Mouse (Mus musculus) forebrain, embryonic 15.5 days (tissue): Measurements from ENCODE around the gene Naa16. TPM values are rescaled to one million over a fixed set of nuclear protein-coding genes. Genes with fewer than 3 reads are reported as not detected.

Experiments used
- ATAC-seq: fragments of 200-750 bp; cut with Nextera tagmentation; replicated peaks from 2 replicates; pipeline ENCODE4 v1.8.0; 2017; ENCODE audit warnings: mild to moderate bottlenecking, moderate TSS enrichment, moderate library complexity
- H3K27ac ChIP-seq: fragments of 300-500 bp; sonication (generic); replicated peaks from 2 replicates; pipeline ENCODE4 v1.5.1; 2015; ENCODE audit warnings: mild to moderate bottlenecking, inconsistent platforms
- H3K27me3 ChIP-seq: fragments of 300-500 bp; sonication (generic); 2 replicates; pipeline ENCODE4 v1.6.1; 2015; ENCODE audit warnings: inconsistent platforms
- H3K36me3 ChIP-seq: fragments of 300-500 bp; sonication (generic); 2 replicates; pipeline ENCODE4 v1.6.1; 2015; ENCODE audit warnings: mild to moderate bottlenecking, inconsistent platforms
- H3K4me1 ChIP-seq: fragments of 300-500 bp; sonication (generic); 2 replicates; pipeline ENCODE4 v1.6.1; 2015; ENCODE audit warnings: inconsistent platforms
- H3K4me2 ChIP-seq: fragments of 300-500 bp; sonication (generic); replicated peaks from 2 replicates; pipeline ENCODE4 v1.6.1; 2015; ENCODE audit warnings: mild to moderate bottlenecking, inconsistent platforms
- H3K4me3 ChIP-seq: fragments of 300-500 bp; sonication (generic); 2 replicates; pipeline ENCODE4 v1.5.1; 2015; ENCODE audit warnings: mild to moderate bottlenecking, inconsistent platforms
- H3K9ac ChIP-seq: fragments of 300-500 bp; sonication (generic); replicated peaks from 2 replicates; pipeline ENCODE4 v1.6.1; 2015; ENCODE audit warnings: mild to moderate bottlenecking, inconsistent platforms
- H3K9me3 ChIP-seq: fragments of 300-500 bp; sonication (generic); 2 replicates; pipeline ENCODE4 v1.6.1; 2016; ENCODE audit warnings: inconsistent platforms
- WGBS: fragments of 180-500 bp; shearing (Covaris S2); methylation state at CpG from one replicate; pipeline ENCODE4 v1.1.7; 2015; ENCODE audit warnings: mixed read lengths; 5-methylcytosine and 5-hydroxymethylcytosine counted together
- polyA plus RNA-seq: library from polyadenylated mRNA; unstranded; fragments of >200 nt; fragmentation: Nextera tagmentation; extraction: Ambion mirVana; gene quantifications from 2 replicates; pipeline ENCODE4 v1.2.1, GENCODE M21; 2015

Naa16 gene
- polyA plus RNA-seq, 1 experiment from 2014 or later = 31.5 TPM

DNA sequence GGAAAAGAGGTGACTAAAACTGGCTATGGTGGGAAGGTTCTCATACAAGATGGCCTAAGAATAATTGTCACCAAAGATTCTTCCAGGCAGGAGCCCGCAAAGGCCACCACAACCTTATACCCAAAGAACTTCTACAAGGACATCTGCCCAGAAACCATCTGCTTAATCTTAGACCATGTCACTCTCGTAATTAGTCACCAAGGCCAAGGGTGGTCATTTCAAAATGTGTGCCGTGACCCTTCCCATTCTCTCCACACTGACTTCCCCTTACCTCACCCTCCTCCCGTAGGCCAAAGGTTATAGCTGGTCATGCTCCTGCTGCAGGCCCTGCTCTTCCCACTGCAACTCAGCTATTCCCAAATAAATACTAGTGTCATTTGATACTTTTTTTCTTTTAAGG is 111.7 kb downstream of the Naa16 start:
- Histone ChIP-seq H3K9me3 (no peaks in the 10 kb centered on the region), H3K4me2 (no peak overlapping the region), H3K9ac (no peak overlapping the region), H3K27ac (no peak overlapping the region), H3K4me1 (no peaks in the 10 kb centered on the region), H3K4me3 (no peak overlapping the region), H3K36me3 (no peaks in the 10 kb centered on the region), H3K27me3 (no peaks in the 10 kb centered on the region)
- 90% methylated on average over 4 of the region's 4 CpGs for WGBS
- no peak for ATAC-seq

DNA sequence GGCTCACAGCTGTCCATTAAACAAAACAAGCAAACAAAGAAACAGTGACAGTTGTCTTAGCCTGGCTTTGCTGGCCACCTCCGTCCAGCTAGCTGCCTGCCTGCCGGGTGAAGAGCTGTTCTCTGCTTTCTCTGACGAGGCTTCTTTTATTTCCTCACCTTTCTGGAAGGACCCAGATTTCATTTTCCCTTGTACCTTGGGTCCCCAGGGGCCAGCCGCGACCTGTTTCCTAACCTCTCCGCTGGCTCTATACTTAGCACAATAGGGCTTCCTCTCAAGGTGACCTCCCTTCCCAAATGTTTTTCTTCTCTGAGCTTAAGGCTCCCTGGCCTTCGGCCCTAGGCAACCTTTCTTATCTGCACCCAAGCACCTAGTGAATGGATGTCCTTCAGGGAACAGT is 112.7 kb downstream of the Naa16 start:
- 46% methylated on average over 7 of the region's 7 CpGs for WGBS
- Histone ChIP-seq H3K9ac (no peak overlapping the region), H3K4me3 (no peak overlapping the region), H3K36me3 (no peaks in the 10 kb centered on the region), H3K27ac (no peak overlapping the region), H3K4me2 (no peak overlapping the region), H3K4me1 (no peaks in the 10 kb centered on the region; the same call in 1 of the 2 replicates), H3K27me3 (no peaks in the 10 kb centered on the region), H3K9me3 (no peaks in the 10 kb centered on the region)
- ATAC-seq = no peak

DNA sequence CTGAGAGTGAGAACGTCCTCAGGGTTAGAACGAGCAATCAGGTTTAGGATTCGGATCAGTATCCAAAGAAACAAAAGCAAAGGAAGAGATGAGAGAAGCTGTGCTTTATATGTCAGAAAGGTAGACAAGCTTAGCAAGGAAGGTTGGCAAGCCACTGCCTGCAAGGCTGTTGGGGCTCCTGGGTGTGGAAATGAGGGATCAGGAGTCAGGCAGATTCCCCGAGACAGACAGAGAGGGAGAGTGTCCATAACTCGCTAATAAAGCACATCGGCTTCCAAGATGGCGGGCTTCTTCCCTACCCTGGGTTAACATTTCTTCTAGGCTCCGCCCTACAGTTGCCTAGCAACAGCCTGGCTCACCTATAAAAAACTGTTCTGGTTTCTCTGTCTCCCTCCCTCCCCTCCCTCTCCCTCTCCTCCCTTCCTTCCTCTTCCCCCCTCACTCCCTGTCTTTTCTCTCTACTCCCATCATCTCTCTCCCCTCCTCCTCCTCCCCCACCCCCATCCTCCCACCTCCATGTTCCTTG is 114.6 kb downstream of the Naa16 start:
- no peak for ATAC-seq
- Histone ChIP-seq H3K4me1 (no peaks in the 10 kb centered on the region; the same call in 1 of the 2 replicates), H3K9ac (no peak overlapping the region), H3K4me3 (no peak overlapping the region), H3K4me2 (no peak overlapping the region), H3K27ac (no peak overlapping the region), H3K27me3 (no peaks in the 10 kb centered on the region), H3K9me3 (no peaks in the 10 kb centered on the region), H3K36me3 (no peaks in the 10 kb centered on the region)
- WGBS = 81% methylated on average over 8 of the region's 8 CpGs

DNA sequence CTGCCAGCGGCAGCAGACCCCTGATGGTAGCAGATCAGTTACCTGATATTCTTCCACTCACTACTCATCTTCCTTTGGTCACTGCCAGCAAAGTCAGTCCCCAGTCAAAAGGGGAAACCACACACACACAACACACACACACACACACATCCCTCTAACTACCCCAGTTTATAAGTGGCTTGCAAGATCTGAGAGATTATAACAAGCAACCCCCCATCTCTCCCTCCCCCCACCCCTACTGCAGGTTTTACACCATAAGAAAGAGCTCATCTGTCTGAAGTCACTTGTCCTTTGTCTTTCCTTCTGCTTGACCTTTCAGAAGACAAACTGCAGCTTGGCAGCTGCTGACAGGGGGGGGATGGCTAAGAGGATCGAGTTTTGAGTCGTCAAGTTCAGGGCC is 115.1 kb downstream of the Naa16 start:
- WGBS = 43% methylated on average over 3 of the region's 3 CpGs
- no peak overlapping the region for H3K4me2 ChIP-seq
- H3K36me3 ChIP-seq = no peaks in the 10 kb centered on the region
- ATAC-seq = no peak
- H3K9ac ChIP-seq = no peak overlapping the region
- no peaks in the 10 kb centered on the region for H3K9me3 ChIP-seq
- H3K27ac ChIP-seq = no peak overlapping the region
- H3K27me3 ChIP-seq = no peaks in the 10 kb centered on the region
- H3K4me3 ChIP-seq = no peak overlapping the region
- H3K4me1 ChIP-seq = no peaks in the 10 kb centered on the region; the same call in 1 of the 2 replicates

Other genes with a start within 250 kb of the Naa16 start
- not detected in 2 replicates for gene Zfp957, start 143.4 kb downstream of the Naa16 start, polyA plus RNA-seq
- gene Rgcc, start 89.1 kb downstream of the Naa16 start, polyA plus RNA-seq = 67.3 and 68.3 TPM in 2 replicates
- 10.2 and 11.3 TPM in 2 replicates for gene Mtrf1, start 7.0 kb upstream of the Naa16 start, polyA plus RNA-seq
- gene Kbtbd7, start 35.7 kb upstream of the Naa16 start, polyA plus RNA-seq = 23.6 and 23.7 TPM in 2 replicates
- 3.0 and 4.0 TPM in 2 replicates for gene Kbtbd6, start 61.1 kb upstream of the Naa16 start, polyA plus RNA-seq
- 3.3 and 3.7 TPM in 2 replicates for gene Elf1, start 90.4 kb upstream of the Naa16 start, polyA plus RNA-seq
- gene Wbp4, start 90.7 kb upstream of the Naa16 start, polyA plus RNA-seq = 43.4 and 46.8 TPM in 2 replicates
- 116 and 122 TPM in 2 replicates for gene Sugt1, start 196.9 kb upstream of the Naa16 start, polyA plus RNA-seq